20 mouse cellular contexts compared by ENCODE assay signal in genomic region chr4:107372304-107372703, GRCm38 (mm10). TPM values are rescaled to one million over a fixed set of nuclear protein-coding genes. Genes with fewer than 3 reads are reported as not detected.
DNase-seq lines count a peak whose midpoint lies in the region; ATAC-seq and TF ChIP-seq lines count a peak whose summit lies in the region.
"Had no signal": no experiment of that assay in that cellular context is flagged by ENCODE, and none has a peak within 500 bp of the region (broad histone marks: within the 10 kb centered on the region; RNA-seq: fewer than 3 reads in every experiment).

No protein-coding gene starts in this region.

- H3K27ac ChIP-seq in hindbrain, postnatal 0 days = no peak overlapping the region
- no peak overlapping the region for H3K27ac ChIP-seq in hindbrain, embryonic 13.5 days
- no peak overlapping the region for H3K27ac ChIP-seq in liver, postnatal 0 days (ENCODE audit: low read depth)
- no peak overlapping the region for H3K27ac ChIP-seq in liver, embryonic 11.5 days (ENCODE audit: low read depth, low read length)
- no peak overlapping the region for H3K27ac ChIP-seq in MEL (ENCODE audit: control insufficient read depth, low read depth, low read length)
- no peak overlapping the region for H3K27ac ChIP-seq in cortical plate, adult 2 months (ENCODE audit: insufficient read depth, low read length)
- H3K27ac ChIP-seq: embryonic facial prominence, embryonic 12.5 days; hindbrain, embryonic 12.5 days; limb, embryonic 10.5 days; macrophage had no signal

- no peak; the same call in 1 of the 2 replicates for TF ChIP-seq RAD21 in MEL (IDR thresholded peaks at IDR 0.05; ENCODE audit: low read depth, low read length)

- no peak for ATAC-seq in hindbrain, postnatal 0 days
- no peak for ATAC-seq in hindbrain, embryonic 13.5 days (ENCODE audit: low FRiP score)
- no peak for ATAC-seq in liver, postnatal 0 days
- no peak for ATAC-seq in liver, embryonic 11.5 days (replicated peaks; ENCODE audit: low FRiP score)
- no peak for ATAC-seq in inflammation-experienced regulatory T-cells, adult 6 months
- ATAC-seq: activated CD4-positive, CD25-positive, alpha-beta regulatory T cell, adult 4 months had no signal

- H3K36me3 ChIP-seq in hindbrain, postnatal 0 days (ENCODE audit: insufficient read depth, low read length) = peaks cover 12% of the 10 kb centered on the region; the same call in 1 of the 2 replicates
- H3K36me3 ChIP-seq in hindbrain, embryonic 13.5 days = peaks cover 40% of the 10 kb centered on the region
- H3K36me3 ChIP-seq in liver, postnatal 0 days (replicated peaks; ENCODE audit: insufficient read depth, low read length) = peaks cover 32% of the 10 kb centered on the region
- H3K36me3 ChIP-seq in liver, embryonic 11.5 days (ENCODE audit: control insufficient read depth, insufficient read depth, low read length) = peaks cover 39% of the 10 kb centered on the region
- peaks cover 13 to 27% of the 10 kb centered on the region in 2 experiments for H3K36me3 ChIP-seq in MEL (ENCODE audit: control insufficient read depth in 1 of 2, insufficient read depth in 2 of 2, low read length in 2 of 2)

- 65% methylated on average over 2 of the region's 2 CpGs for WGBS in hindbrain, postnatal 0 days
- 86% methylated on average over 2 of the region's 2 CpGs for WGBS in hindbrain, embryonic 13.5 days
- WGBS in liver, postnatal 0 days (ENCODE audit: insufficient replicate concordance) = 61% methylated on average over 2 of the region's 2 CpGs
- 65% methylated on average over 2 of the region's 2 CpGs for WGBS in liver, embryonic 11.5 days

- peak; percentile 33 for TF ChIP-seq CTCF in hindbrain, postnatal 0 days (IDR thresholded peaks at IDR 0.05; ENCODE audit: low read depth)
- TF ChIP-seq CTCF in liver, postnatal 0 days (IDR thresholded peaks at IDR 0.05; ENCODE audit: low read depth) = peak; percentile 31
- TF ChIP-seq CTCF in MEL (IDR thresholded peaks at IDR 0.05 in 2 of 3, conservative IDR thresholded peaks at IDR 0.05 in 1 of 3; ENCODE audit: control insufficient read depth in 1 of 3, insufficient read depth in 1 of 3, low read depth in 2 of 3, low read length in 3 of 3, poor library complexity in 1 of 3, severe bottlenecking in 1 of 3) = peak; percentile 22 to 47 (median 43); a peak in 4 of 6 replicates
- TF ChIP-seq CTCF in cortical plate, adult 2 months (IDR thresholded peaks at IDR 0.05; ENCODE audit: extremely low read depth, insufficient read depth, low read length) = peak; percentile 29

- H3K9me3 ChIP-seq in hindbrain, postnatal 0 days (ENCODE audit: low read length) = no peaks in the 10 kb centered on the region
- no peaks in the 10 kb centered on the region for H3K9me3 ChIP-seq in hindbrain, embryonic 13.5 days
- no peaks in the 10 kb centered on the region for H3K9me3 ChIP-seq in liver, postnatal 0 days (ENCODE audit: low read length)
- H3K9me3 ChIP-seq in liver, embryonic 11.5 days (ENCODE audit: control insufficient read depth, low read length) = no peaks in the 10 kb centered on the region
- no peaks in the 10 kb centered on the region for H3K9me3 ChIP-seq in MEL (replicated peaks; ENCODE audit: insufficient read depth, low read length)
- H3K9me3 ChIP-seq: embryonic facial prominence, embryonic 12.5 days; hindbrain, embryonic 12.5 days; limb, embryonic 10.5 days had no signal

- no peak for TF ChIP-seq POLR2A in MEL (IDR thresholded peaks at IDR 0.05; ENCODE audit: control insufficient read depth in 1 of 2, insufficient read depth in 1 of 2, low read depth in 1 of 2, low read length in 2 of 2, poor library complexity in 1 of 2)
- no peak for TF ChIP-seq POLR2A in cortical plate, adult 2 months (IDR thresholded peaks at IDR 0.05; ENCODE audit: extremely low read depth, insufficient read depth, low read length)

- peak; percentile 21 for DNase-seq in hindbrain, postnatal 0 days (ENCODE audit: low spot score)
- no peak for DNase-seq in liver, postnatal 0 days
- DNase-seq in liver, embryonic 11.5 days (ENCODE audit: low spot score) = no peak
- peak; percentile 47 for DNase-seq in MEL (ENCODE audit: low read depth, low spot score)
- DNase-seq: adrenal gland, postnatal 25 days; cerebellum, adult 2 months; heart, adult 18-20 months; kidney, adult 8-10 months; layer of hippocampus, postnatal 36 days; retina, postnatal 1 day; thymus, adult 2 months had no signal

- no peaks in the 10 kb centered on the region for H3K4me1 ChIP-seq in hindbrain, postnatal 0 days (ENCODE audit: insufficient read depth, low read length)
- H3K4me1 ChIP-seq in hindbrain, embryonic 13.5 days (replicated peaks) = peaks cover 10% of the 10 kb centered on the region
- H3K4me1 ChIP-seq in liver, postnatal 0 days (ENCODE audit: insufficient read depth) = peaks cover 9% of the 10 kb centered on the region
- peaks cover 7% of the 10 kb centered on the region for H3K4me1 ChIP-seq in liver, embryonic 11.5 days (replicated peaks; ENCODE audit: control insufficient read depth, insufficient read depth, low read length)
- H3K4me1 ChIP-seq in MEL (ENCODE audit: control insufficient read depth in 1 of 2, insufficient read depth in 2 of 2, low read length in 2 of 2) = peaks cover 0 to 2% of the 10 kb centered on the region in 2 experiments; a peak in 1 of 4 replicates
- peaks cover 3% of the 10 kb centered on the region; the same call in 1 of the 2 replicates for H3K4me1 ChIP-seq in cortical plate, adult 2 months (ENCODE audit: control insufficient read depth, insufficient read depth, low read length)

- no peaks in the 10 kb centered on the region for H3K27me3 ChIP-seq in hindbrain, postnatal 0 days (ENCODE audit: insufficient read depth, low read length)
- no peaks in the 10 kb centered on the region for H3K27me3 ChIP-seq in hindbrain, embryonic 13.5 days
- H3K27me3 ChIP-seq in liver, postnatal 0 days (ENCODE audit: insufficient read depth, low read length) = no peaks in the 10 kb centered on the region
- H3K27me3 ChIP-seq in liver, embryonic 11.5 days (replicated peaks; ENCODE audit: control insufficient read depth, insufficient read depth, low read length) = no peaks in the 10 kb centered on the region
- H3K27me3 ChIP-seq in MEL (ENCODE audit: control insufficient read depth in 1 of 2, insufficient read depth in 2 of 2, low read length in 2 of 2) = no peaks in the 10 kb centered on the region
- H3K27me3 ChIP-seq: embryonic facial prominence, embryonic 12.5 days; hindbrain, embryonic 12.5 days had no signal

- H3K79me2 ChIP-seq in MEL (ENCODE audit: control insufficient read depth, insufficient read depth, low read length, poor library complexity) = peaks cover 17% of the 10 kb centered on the region

- H3K4me2 ChIP-seq in hindbrain, postnatal 0 days (ENCODE audit: low read depth, low read length) = no peak overlapping the region
- H3K4me2 ChIP-seq in hindbrain, embryonic 13.5 days = no peak overlapping the region
- no peak overlapping the region for H3K4me2 ChIP-seq in liver, postnatal 0 days (ENCODE audit: low read depth, low read length)
- no peak overlapping the region for H3K4me2 ChIP-seq in liver, embryonic 11.5 days
- H3K4me2 ChIP-seq: embryonic facial prominence, embryonic 12.5 days; hindbrain, embryonic 12.5 days; midbrain, embryonic 11.5 days had no signal

- H3K9ac ChIP-seq in hindbrain, postnatal 0 days (replicated peaks; ENCODE audit: low read length) = no peak overlapping the region
- no peak overlapping the region for H3K9ac ChIP-seq in hindbrain, embryonic 13.5 days
- no peak overlapping the region for H3K9ac ChIP-seq in liver, postnatal 0 days (replicated peaks)
- no peak overlapping the region for H3K9ac ChIP-seq in liver, embryonic 11.5 days (ENCODE audit: low read depth, low read length)
- no peak overlapping the region for H3K9ac ChIP-seq in MEL (ENCODE audit: control insufficient read depth, low read depth, low read length, poor library complexity, severe bottlenecking)
- H3K9ac ChIP-seq: embryonic facial prominence, embryonic 12.5 days; hindbrain, embryonic 12.5 days had no signal

- no peak for TF ChIP-seq EP300 in liver, postnatal 0 days (IDR thresholded peaks at IDR 0.05; ENCODE audit: low read depth)
- no peak for TF ChIP-seq EP300 in MEL (IDR thresholded peaks at IDR 0.05; ENCODE audit: low read depth in 1 of 2, low read length in 2 of 2)

- H3K4me3 ChIP-seq in hindbrain, postnatal 0 days (ENCODE audit: low read length) = no peak overlapping the region
- no peak overlapping the region for H3K4me3 ChIP-seq in hindbrain, embryonic 13.5 days
- no peak overlapping the region for H3K4me3 ChIP-seq in liver, postnatal 0 days (ENCODE audit: low read depth, low read length)
- H3K4me3 ChIP-seq in liver, embryonic 11.5 days (ENCODE audit: low read depth, low read length) = no peak overlapping the region
- H3K4me3 ChIP-seq in MEL (ENCODE audit: control insufficient read depth in 1 of 2, insufficient read depth in 1 of 2, low read depth in 2 of 2, low read length in 2 of 2) = no peak overlapping the region
- H3K4me3 ChIP-seq in cortical plate, adult 2 months (ENCODE audit: insufficient read depth, low read length) = no peak overlapping the region
- H3K4me3 ChIP-seq: embryonic facial prominence, embryonic 12.5 days; hindbrain, embryonic 12.5 days; limb, embryonic 10.5 days had no signal

RNA-seq across cellular contexts. Expression of gene Ndc1, which starts 4.7 kb away (rescaled TPM):
- 28.2 and 34.8 TPM in 2 replicates for total RNA-seq in hindbrain, postnatal 0 days (2014; rRNA removed)
- 17.5 and 19.4 TPM in 2 replicates for polyA plus RNA-seq in hindbrain, postnatal 0 days (2015; fragmentation: Nextera tagmentation; extraction: Ambion mirVana)
- 17.3 and 18.5 TPM in 2 replicates for polyA plus RNA-seq in hindbrain, embryonic 13.5 days (2015; fragmentation: Nextera tagmentation; extraction: Ambion mirVana)
- 7.6 and 8.9 TPM in 2 replicates for polyA plus RNA-seq in liver, postnatal 0 days (2015; fragmentation: Nextera tagmentation; extraction: Ambion mirVana)
- polyA plus RNA-seq in liver, embryonic 11.5 days (2014; fragmentation: Nextera tagmentation; extraction: Ambion mirVana) = 47.4 and 53.2 TPM in 2 replicates
- total RNA-seq in MEL (2012; rRNA removed) = 44.7 and 54.0 TPM in 2 replicates
- 100 to 1,000 TPM in 1 of 2 experiments, 10 to 100 TPM in 1; 57.2 to 274 TPM for polyA plus RNA-seq in MEL (2012; ENCODE audit: insufficient read depth in 1 of 2, insufficient read length in 2 of 2, low read depth in 1 of 2, low replicate concordance in 2 of 2, missing spikeins in 1 of 2)
- 10.4 and 11.4 TPM in 2 replicates for polyA plus RNA-seq in cortical plate, adult 2 months (2012; rRNA removed)
- polyA plus RNA-seq in inflammation-experienced regulatory T-cells, adult 6 months (2017; shearing (Covaris generic)) = 10 to 100 TPM in 1 of 3 experiments, 1 to 10 TPM in 2; 3.7 to 10.5 (median 4.3) TPM

RNA-seq across cellular contexts. Expression of gene Yipf1, which starts 58.1 kb away (rescaled TPM):
- 69.3 and 72.1 TPM in 2 replicates for total RNA-seq in hindbrain, postnatal 0 days (2014; rRNA removed)
- polyA plus RNA-seq in hindbrain, postnatal 0 days (2015; fragmentation: Nextera tagmentation; extraction: Ambion mirVana) = 69.1 and 69.4 TPM in 2 replicates
- 61.4 and 67.3 TPM in 2 replicates for polyA plus RNA-seq in hindbrain, embryonic 13.5 days (2015; fragmentation: Nextera tagmentation; extraction: Ambion mirVana)
- 35.8 and 35.9 TPM in 2 replicates for polyA plus RNA-seq in liver, postnatal 0 days (2015; fragmentation: Nextera tagmentation; extraction: Ambion mirVana)
- polyA plus RNA-seq in liver, embryonic 11.5 days (2014; fragmentation: Nextera tagmentation; extraction: Ambion mirVana) = 39.0 and 45.5 TPM in 2 replicates
- total RNA-seq in MEL (2012; rRNA removed) = 37.5 and 40.6 TPM in 2 replicates
- polyA plus RNA-seq in MEL (2012; ENCODE audit: insufficient read depth in 1 of 2, insufficient read length in 2 of 2, low read depth in 1 of 2, low replicate concordance in 2 of 2, missing spikeins in 1 of 2) = 100 to 1,000 TPM in 1 of 2 experiments, 10 to 100 TPM in 1; 43.5 to 549 TPM
- polyA plus RNA-seq in cortical plate, adult 2 months (2012; rRNA removed) = 43.2 and 49.1 TPM in 2 replicates
- 100 to 1,000 TPM in 2 of 3 experiments, 10 to 100 TPM in 1; 84.1 to 102 (median 101) TPM for polyA plus RNA-seq in inflammation-experienced regulatory T-cells, adult 6 months (2017; shearing (Covaris generic))

Comparison
In these comparisons a context has a peak if more than half of its experiments do, and no peak if none do; other contexts are left out.
1. DNase-seq: peak in hindbrain, postnatal 0 days (single experiment) and MEL (single experiment); none in liver, postnatal 0 days (single experiment) and liver, embryonic 11.5 days (single experiment).
2. Peak in every context shown above with its lines, with median percentiles within 50 percentile points of each other: CTCF ChIP-seq.